Mouse (Mus musculus) central nervous system, embryonic 18 days (tissue): ENCODE measurements around the gene Scn4a. TPM values are rescaled to one million over a fixed set of nuclear protein-coding genes. Genes with fewer than 3 reads are reported as not detected.

Source experiments
- polyA plus RNA-seq: library from polyadenylated mRNA; depleted of rRNA; stranded (reverse); fragments of >200 nt; gene quantifications from 2 replicates; pipeline ENCODE4 v1.2.3, GENCODE M21; 2012; rRNA removed

Gene Scn4a
- polyA plus RNA-seq = 0.04 and 0.13 TPM in 2 replicates

DNA sequence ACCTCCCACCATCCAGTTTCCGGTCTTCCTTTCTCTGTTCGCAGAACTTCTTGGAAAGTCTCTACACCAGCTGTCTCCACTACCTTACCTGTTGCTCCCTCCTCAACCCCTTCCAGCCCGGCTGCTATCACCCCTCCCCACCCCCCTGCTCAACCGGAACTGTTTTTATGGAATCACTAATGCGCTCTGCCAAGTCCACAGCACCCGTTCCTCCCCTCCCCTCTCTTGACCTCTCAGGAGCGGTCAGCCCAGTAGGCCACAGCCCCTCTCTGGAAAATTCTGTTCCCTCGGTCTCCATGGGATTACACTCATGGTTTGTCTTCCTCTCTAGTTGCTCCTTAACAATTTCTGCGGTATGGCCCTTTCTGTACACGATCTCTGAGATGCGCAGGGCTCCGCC is at the start of gene Scn4a:
Gene Scn4a (minus strand): TSS at position 101 of the 400 bp plus-strand sequence.

GRCm38 (mm10) chr11:106387791-106388216 is 34.7 kb upstream of the Scn4a start, which contains the start of gene Icam2:
TSS of gene Icam2 (minus strand) at chr11:106388075.

DNA sequence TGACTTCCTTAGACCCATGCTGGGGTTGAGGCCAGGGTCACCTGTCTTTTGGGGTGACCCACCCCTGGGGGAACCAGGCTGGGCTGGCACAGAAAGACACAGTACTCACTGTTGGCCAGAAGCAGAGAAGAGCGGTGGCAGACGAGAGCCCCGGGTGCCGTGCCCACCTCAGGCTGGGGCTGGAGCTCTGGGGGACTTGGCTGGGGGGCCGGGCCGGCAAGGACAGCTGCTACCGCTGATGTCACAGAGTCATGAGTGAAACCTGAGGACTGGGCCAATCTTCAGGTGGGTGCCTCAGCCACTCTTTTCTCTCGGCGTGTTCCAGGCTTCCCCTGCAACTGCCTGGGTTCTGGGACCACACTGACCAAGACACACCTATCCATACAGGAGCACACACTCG is 12.3 kb upstream of the Scn4a start, which contains the start of gene Prr29:
Gene Prr29 (plus strand): TSS at position 107 of the 400 bp plus-strand sequence.

GRCm38 (mm10) chr11:106314333-106314812 is 38.7 kb downstream of the Scn4a start, which contains the start of gene Cd79b:
TSS of gene Cd79b (minus strand) at chr11:106314762.

GRCm38 (mm10) chr11:106301765-106302164 is 51.3 kb downstream of the Scn4a start, which contains the start of gene Gh:
TSS of gene Gh (minus strand) at chr11:106301865.

GRCm38 (mm10) chr11:106276454-106276853 is 76.6 kb downstream of the Scn4a start, which contains the start of gene Tcam1:
TSS of gene Tcam1 (plus strand) at chr11:106276672.

DNA sequence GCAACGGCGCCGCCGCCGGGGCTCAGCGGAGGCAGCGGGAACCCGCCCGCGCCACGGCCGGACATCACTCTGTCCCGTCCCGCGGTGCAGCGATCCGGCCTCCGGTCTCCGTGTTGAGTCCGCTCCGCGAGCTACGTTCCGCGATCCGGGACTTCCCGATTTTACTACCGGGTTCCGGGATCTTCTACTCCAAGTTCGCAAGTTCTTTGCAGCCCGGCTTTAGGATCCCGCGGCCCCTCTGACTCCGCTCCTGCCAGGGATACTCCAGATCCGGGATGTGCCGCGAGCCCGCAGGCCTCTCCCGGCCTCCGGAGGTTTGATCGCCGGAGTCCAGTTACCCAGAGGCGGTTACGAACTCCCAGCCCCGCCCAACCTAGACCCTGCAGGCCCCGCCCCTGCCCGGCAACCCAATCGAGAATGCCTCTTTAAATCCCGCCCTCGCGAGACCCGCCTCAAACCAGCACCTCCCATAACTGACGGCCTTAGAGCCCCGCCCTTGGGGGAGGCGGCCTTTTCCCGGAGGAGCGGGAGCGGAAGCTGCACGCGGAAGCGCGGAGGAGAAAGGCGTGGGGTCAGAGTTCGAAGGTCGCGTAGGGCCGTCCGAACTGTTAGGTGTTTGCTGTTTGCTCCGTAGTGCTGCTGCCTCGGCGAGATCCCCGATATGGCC is 80.3 kb downstream of the Scn4a start, which contains the start of gene Smarcd2:
Gene Smarcd2 (minus strand): TSS at position 329 of the 667 bp plus-strand sequence.

Other genes with a start within 250 kb of the Scn4a start
- not detected in 2 replicates for gene Gm10840, start 192.4 kb downstream of the Scn4a start, polyA plus RNA-seq
- 89.2 and 92.8 TPM in 2 replicates for gene Limd2, start 192.4 kb downstream of the Scn4a start, polyA plus RNA-seq
- 46.5 and 48.0 TPM in 2 replicates for gene Strada, start 151.1 kb downstream of the Scn4a start, polyA plus RNA-seq
- gene Ccdc47, start 136.9 kb downstream of the Scn4a start, polyA plus RNA-seq = 54.8 and 62.3 TPM in 2 replicates
- gene Ddx42, start 136.4 kb downstream of the Scn4a start, polyA plus RNA-seq = 49.7 and 52.5 TPM in 2 replicates
- 29.1 and 31.0 TPM in 2 replicates for gene Ftsj3, start 97.2 kb downstream of the Scn4a start, polyA plus RNA-seq
- 179 and 181 TPM in 2 replicates for gene Psmc5, start 97.1 kb downstream of the Scn4a start, polyA plus RNA-seq
- 27.0 and 30.3 TPM in 2 replicates for gene Smarcd2, start 80.3 kb downstream of the Scn4a start, polyA plus RNA-seq
- 0.27 TPM in 2 replicates for gene Tcam1, start 76.6 kb downstream of the Scn4a start, polyA plus RNA-seq
- gene Gh, start 51.4 kb downstream of the Scn4a start, polyA plus RNA-seq = not detected in 2 replicates
- 0.54 and 0.83 TPM in 2 replicates for gene Cd79b, start 38.5 kb downstream of the Scn4a start, polyA plus RNA-seq
- 0.23 TPM in 1 of 2 replicates, not detected in the other for gene Prr29, start 12.2 kb upstream of the Scn4a start, polyA plus RNA-seq
- gene Icam2, start 34.8 kb upstream of the Scn4a start, polyA plus RNA-seq = 12.2 and 12.7 TPM in 2 replicates
- 8.1 and 8.4 TPM in 2 replicates for gene Ern1, start 134.6 kb upstream of the Scn4a start, polyA plus RNA-seq